ENCODE assay signal across 8 mouse cellular contexts in the genomic region with DNA sequence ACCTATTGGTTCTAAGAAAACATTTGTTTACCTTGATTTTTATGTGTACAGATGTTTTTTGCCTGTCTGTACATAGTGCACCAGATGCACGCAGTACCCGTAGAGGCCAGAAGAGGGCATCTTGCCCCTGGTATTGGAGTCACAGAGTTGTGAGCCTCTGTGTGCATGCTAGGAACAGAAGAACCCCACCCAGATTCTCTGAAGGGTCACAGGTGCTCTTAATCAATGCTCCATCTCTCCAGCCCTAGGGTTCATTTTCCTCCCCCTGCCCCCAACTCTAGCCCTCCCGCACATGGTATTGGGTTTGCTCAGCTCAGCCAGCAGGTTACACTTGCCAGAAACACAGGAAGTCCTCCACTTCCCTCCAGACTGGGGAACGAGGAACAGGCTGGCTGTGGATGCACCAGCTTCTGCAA. TPM values are rescaled to one million over a fixed set of nuclear protein-coding genes. Genes with fewer than 3 reads are reported as not detected.
DNase-seq lines count a peak whose midpoint lies in the region; ATAC-seq lines count a peak whose summit lies in the region.

No protein-coding gene starts in this region.

- intact Hi-C loops in heart, postnatal 25 days (cut with DNase I): no loop called here

- DNase-seq in heart, adult 11 months: peak; percentile 93
- DNase-seq in heart, postnatal 25 days (ENCODE audit: low spot score): no peak
- peak; percentile 53 for DNase-seq in CD4-positive helper T cell, adult 2 months (ENCODE audit: low read depth, low spot score)
- DNase-seq in adrenal gland, postnatal 36 days: peak; percentile 61 to 67
- DNase-seq in layer of hippocampus, postnatal 10 days (ENCODE audit: low spot score in 2 of 2): peak; percentile 49 to 51
- DNase-seq in mesoderm, embryonic 11.5 days (ENCODE audit: low read depth, low spot score): peak; percentile 58
- peak; percentile 51 to 60 for DNase-seq in thymus, postnatal 36 days

- ATAC-seq in granulocyte monocyte progenitor cell, adult 5-6 weeks (replicated peaks; ENCODE audit: poor library complexity, severe bottlenecking): peak; percentile 74

RNA-seq across cellular contexts. Expression of a gene that starts 13.2 kb away (rescaled TPM):
- 10 to 100 TPM in 1 of 2 experiments, 1 to 10 TPM in 1; 8.2 to 10.4 TPM for total RNA-seq in heart, postnatal 25 days (2021)
- 1 to 10 TPM; 7.2 to 9.2 TPM for total RNA-seq in adrenal gland, postnatal 36 days (2021)
- total RNA-seq in granulocyte monocyte progenitor cell, adult 5-6 weeks (2014; fragmentation: Nextera tagmentation): 3.7 TPM in 1 of 2 replicates, not detected in the other
- 6.5 and 8.8 TPM in 2 replicates for total RNA-seq in granulocyte monocyte progenitor cell, adult 5-6 weeks (2017)
- 1 to 10 TPM in 1 of 2 experiments, under 1 TPM in 1; 0.69 to 1.5 TPM for total RNA-seq in layer of hippocampus, postnatal 10 days (2021)

RNA-seq across cellular contexts. Expression of a gene that starts 46.8 kb away (rescaled TPM):
- total RNA-seq in heart, postnatal 25 days (2021): 10 to 100 TPM; 82.4 to 91.7 TPM
- 10 to 100 TPM; 53.0 to 57.3 TPM for total RNA-seq in adrenal gland, postnatal 36 days (2021)
- total RNA-seq in granulocyte monocyte progenitor cell, adult 5-6 weeks (2014; fragmentation: Nextera tagmentation): 34.0 and 37.9 TPM in 2 replicates
- 75.1 and 86.0 TPM in 2 replicates for total RNA-seq in granulocyte monocyte progenitor cell, adult 5-6 weeks (2017)
- total RNA-seq in layer of hippocampus, postnatal 10 days (2021): 10 to 100 TPM; 29.1 to 30.2 TPM

RNA-seq across cellular contexts. Expression of a gene that starts 51.5 kb away (rescaled TPM):
- total RNA-seq in heart, postnatal 25 days (2021): under 1 TPM in 1 of 2 experiments, not detected in 1; 0.78 TPM
- 1 to 10 TPM in 1 of 2 experiments, under 1 TPM in 1; 0.66 to 1.1 TPM for total RNA-seq in adrenal gland, postnatal 36 days (2021)
- 32.3 TPM in 1 of 2 replicates, not detected in the other for total RNA-seq in granulocyte monocyte progenitor cell, adult 5-6 weeks (2014; fragmentation: Nextera tagmentation)
- total RNA-seq in granulocyte monocyte progenitor cell, adult 5-6 weeks (2017): 99.6 and 152 TPM in 2 replicates
- 1 to 10 TPM in 1 of 2 experiments, not detected in 1; 2.0 TPM for total RNA-seq in layer of hippocampus, postnatal 10 days (2021)
